Mouse (Mus musculus) MEL (cell line): ENCODE data around the gene Clcn5. TPM values are rescaled to one million over a fixed set of nuclear protein-coding genes. Genes with fewer than 3 reads are reported as not detected.

Experiments used
- DNase-seq: peaks from one replicate; pipeline ENCODE4 v3.0.0; 2011; ENCODE audit warnings: low read depth, low spot score
- H3K27ac ChIP-seq: 2 replicates; pipeline ENCODE4 v1.5.1; 2012; ENCODE audit warnings: low read depth, mild to moderate bottlenecking, control low read depth, low read length, moderate library complexity; ENCODE audit not compliant: control insufficient read depth
- H3K27me3 ChIP-seq, 2 experiments: fragments of 150-350 bp in 1 of 2; sonication (generic) in 1 of 2; 2 replicates each; pipeline ENCODE4 v1.6.1; 2012; ENCODE audit warnings: low read length in 2 of 2, mild to moderate bottlenecking in 2 of 2, improper control_type of control experiment in 1 of 2, moderate library complexity in 1 of 2; ENCODE audit not compliant: insufficient read depth in 2 of 2, control insufficient read depth in 1 of 2
- H3K36me3 ChIP-seq, 2 experiments: 2 replicates each; pipeline ENCODE4 v1.6.1; 2012 to 2014; ENCODE audit warnings: low read length in 2 of 2, improper control_type of control experiment in 1 of 2, inconsistent platforms in 1 of 2, mild to moderate bottlenecking in 1 of 2; ENCODE audit not compliant: insufficient read depth in 2 of 2, control insufficient read depth in 1 of 2
- H3K4me1 ChIP-seq, 2 experiments: fragments of 150-350 bp in 1 of 2; sonication (generic) in 1 of 2; 2 replicates each; pipeline ENCODE4 v1.6.1; 2012; ENCODE audit warnings: low read length in 2 of 2, improper control_type of control experiment in 1 of 2, mild to moderate bottlenecking in 1 of 2; ENCODE audit not compliant: insufficient read depth in 2 of 2, control insufficient read depth in 1 of 2
- H3K4me3 ChIP-seq, 2 experiments: fragments of 150-350 bp in 1 of 2; sonication (generic) in 1 of 2; 2 replicates each; pipeline ENCODE4 v1.5.1; 2012; ENCODE audit warnings: low read depth in 2 of 2, low read length in 2 of 2, mild to moderate bottlenecking in 2 of 2, moderate library complexity in 2 of 2, control low read depth in 1 of 2, improper control_type of control experiment in 1 of 2; ENCODE audit not compliant: control insufficient read depth in 1 of 2, insufficient read depth in 1 of 2
- H3K79me2 ChIP-seq: 2 replicates; pipeline ENCODE4 v1.6.1; 2012; ENCODE audit warnings: mild to moderate bottlenecking, low read length, moderate library complexity; ENCODE audit not compliant: control insufficient read depth, poor library complexity, insufficient read depth
- H3K9ac ChIP-seq: 2 replicates; pipeline ENCODE4 v1.6.1; 2012; ENCODE audit warnings: low read depth, mild to moderate bottlenecking, control low read depth, low read length, moderate library complexity; ENCODE audit not compliant: control insufficient read depth, poor library complexity, severe bottlenecking
- H3K9me3 ChIP-seq: fragments of 150-350 bp; sonication (generic); replicated peaks from 2 replicates; pipeline ENCODE4 v1.6.1; 2012; ENCODE audit warnings: mild to moderate bottlenecking, low read length, improper control_type of control experiment, moderate library complexity; ENCODE audit not compliant: insufficient read depth
- BHLHE40 ChIP-seq: IDR thresholded peaks from 2 replicates; pipeline ENCODE4 v1.6.1; 2012; ENCODE audit warnings: low read depth, mild to moderate bottlenecking, inconsistent platforms, low read length, improper control_type of control experiment, borderline replicate concordance
- CHD2 ChIP-seq: IDR thresholded peaks from 2 replicates; pipeline ENCODE4 v1.6.1; 2011; ENCODE audit warnings: low read length, improper control_type of control experiment
- CTCF ChIP-seq, 3 experiments: IDR thresholded peaks in 2 of 3; conservative IDR thresholded peaks in 1 of 3; 2 replicates each; pipeline ENCODE4 v1.5.1; 2011 to 2012; ENCODE audit warnings: low read length in 3 of 3, low read depth in 2 of 3, mild to moderate bottlenecking in 2 of 3, improper control_type of control experiment in 1 of 3, inconsistent platforms in 1 of 3, mixed read lengths in 1 of 3, moderate library complexity in 1 of 3; ENCODE audit not compliant: control insufficient read depth in 1 of 3, insufficient read depth in 1 of 3, poor library complexity in 1 of 3, severe bottlenecking in 1 of 3
- E2F4 ChIP-seq: IDR thresholded peaks from 2 replicates; pipeline ENCODE4 v1.6.1; 2011; ENCODE audit warnings: low read depth, low read length, improper control_type of control experiment, borderline replicate concordance
- EP300 ChIP-seq, 2 experiments: IDR thresholded peaks; 2 replicates each; pipeline ENCODE4 v1.6.1; 2011; ENCODE audit warnings: improper control_type of control experiment in 2 of 2, low read length in 2 of 2, low read depth in 1 of 2, mild to moderate bottlenecking in 1 of 2
- ETS1 ChIP-seq: IDR thresholded peaks from 2 replicates; pipeline ENCODE4 v1.6.1; 2012; ENCODE audit warnings: low read depth, mild to moderate bottlenecking, inconsistent platforms, low read length, improper control_type of control experiment, moderate library complexity
- GABPA ChIP-seq: IDR thresholded peaks from 2 replicates; pipeline ENCODE4 v1.6.1; 2012; ENCODE audit warnings: low read depth, mild to moderate bottlenecking, inconsistent platforms, low read length, improper control_type of control experiment, moderate library complexity
- GATA1 ChIP-seq: IDR thresholded peaks from 2 replicates; pipeline ENCODE4 v1.6.1; 2011; ENCODE audit warnings: low read depth, low read length, improper control_type of control experiment
- JUND ChIP-seq: IDR thresholded peaks from 2 replicates; pipeline ENCODE4 v1.6.1; 2011; ENCODE audit warnings: low read depth, mild to moderate bottlenecking, improper control_type of control experiment, low read length
- MAX ChIP-seq: IDR thresholded peaks from 2 replicates; pipeline ENCODE4 v1.6.1; 2011; ENCODE audit warnings: low read length, improper control_type of control experiment
- MXI1 ChIP-seq: IDR thresholded peaks from 2 replicates; pipeline ENCODE4 v1.6.1; 2011; ENCODE audit warnings: mild to moderate bottlenecking, low read depth, low read length, improper control_type of control experiment
- POLR2AphosphoS2 ChIP-seq: IDR thresholded peaks from 2 replicates; pipeline ENCODE4 v1.6.1; 2011; ENCODE audit warnings: low read length, improper control_type of control experiment
- POLR2AphosphoS5 ChIP-seq: IDR thresholded peaks from 2 replicates; pipeline ENCODE4 v1.6.1; 2012; ENCODE audit warnings: low read depth, borderline replicate concordance, mild to moderate bottlenecking, inconsistent platforms, low read length, moderate library complexity, mixed read lengths
- RAD21 ChIP-seq: IDR thresholded peaks from 2 replicates; pipeline ENCODE4 v1.6.1; 2011; ENCODE audit warnings: mild to moderate bottlenecking, low read depth, low read length, improper control_type of control experiment
- SMC3 ChIP-seq: IDR thresholded peaks from 2 replicates; pipeline ENCODE4 v1.6.1; 2011; ENCODE audit warnings: low read depth, low read length, improper control_type of control experiment
- TAL1 ChIP-seq: IDR thresholded peaks from 2 replicates; pipeline ENCODE4 v1.6.1; 2012; ENCODE audit warnings: mild to moderate bottlenecking, inconsistent platforms, low read length, moderate library complexity, mixed read lengths
- TBP ChIP-seq: IDR thresholded peaks from 2 replicates; pipeline ENCODE4 v1.8.0; 2011; ENCODE audit warnings: low read depth, low read length, improper control_type of control experiment
- UBTF ChIP-seq: IDR thresholded peaks from 2 replicates; pipeline ENCODE4 v1.6.1; 2012; ENCODE audit warnings: low read depth, mild to moderate bottlenecking, inconsistent platforms, low read length, improper control_type of control experiment, moderate library complexity, borderline replicate concordance; ENCODE audit not compliant: insufficient read depth
- ZC3H11A ChIP-seq: IDR thresholded peaks from 2 replicates; pipeline ENCODE4 v1.6.1; 2012; ENCODE audit warnings: low read depth, mild to moderate bottlenecking, inconsistent platforms, low read length, improper control_type of control experiment
- ZMIZ1 ChIP-seq: IDR thresholded peaks from 2 replicates; pipeline ENCODE4 v1.6.1; 2012; ENCODE audit warnings: low read depth, mild to moderate bottlenecking, inconsistent platforms, low read length, improper control_type of control experiment, moderate library complexity
- polyA plus RNA-seq, 2 experiments: library from polyadenylated mRNA; stranded (reverse) in 1 of 2; unstranded in 1 of 2; fragments of >175 nt in 1 of 2; fragments of >200 nt in 1 of 2; gene quantifications; 2 replicates each; pipeline versions ENCODE4 v1.2.1 to v1.2.4; 2012; ENCODE audit warnings: low replicate concordance in 2 of 2, low read depth in 1 of 2; ENCODE audit not compliant: insufficient read length in 2 of 2, insufficient read depth in 1 of 2, missing spikeins in 1 of 2
- total RNA-seq: library from RNA; depleted of rRNA; stranded (reverse); fragments of 300-350 nt; gene quantifications from 2 replicates; pipeline ENCODE4 v1.2.3, GENCODE M21; 2012

Gene Clcn5
- total and polyA plus RNA-seq, 3 experiments: 8.1 to 10.4 TPM; not detected in 1

DNA sequence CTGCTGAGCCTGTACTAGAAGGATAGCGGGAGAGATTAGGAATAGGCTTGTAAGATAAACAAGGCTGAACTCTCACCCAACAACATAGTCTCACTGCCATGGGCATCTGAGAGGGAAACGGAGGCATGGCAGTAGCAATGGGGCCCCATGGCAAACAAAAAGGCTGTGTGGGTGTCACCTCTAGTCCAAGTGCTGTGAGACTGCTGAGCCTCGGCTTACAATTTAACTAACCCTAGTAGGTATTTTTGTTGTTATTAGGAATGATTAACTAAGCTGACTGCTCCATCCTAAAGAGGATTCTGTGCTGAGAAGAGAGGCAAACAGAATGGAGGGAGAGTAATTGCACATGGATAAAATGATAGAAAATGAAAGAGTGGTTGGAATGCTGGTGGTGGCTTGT lies 161.2 kb downstream of the Clcn5 start:
- 0 out of 4 replicates have a peak, but pooled peaks cover 0 to under 1% of the 10 kb centered on the region in 2 experiments for H3K36me3 ChIP-seq
- no peaks in the 10 kb centered on the region for H3K4me1 ChIP-seq
- H3K79me2 ChIP-seq: no peaks in the 10 kb centered on the region
- no peak overlapping the region for H3K27ac ChIP-seq
- no peaks in the 10 kb centered on the region for H3K27me3 ChIP-seq
- H3K9ac ChIP-seq: no peak overlapping the region
- H3K9me3 ChIP-seq: no peaks in the 10 kb centered on the region
- no peak for DNase-seq
- H3K4me3 ChIP-seq: no peak overlapping the region
- TF ChIP-seq GATA1: no peak
- TF ChIP-seq MAX: no peak
- no peak for TF ChIP-seq ZMIZ1
- no peak for TF ChIP-seq E2F4
- no peak for TF ChIP-seq SMC3
- no peak for TF ChIP-seq UBTF
- TF ChIP-seq POLR2AphosphoS5: no peak
- TF ChIP-seq CHD2: no peak
- TF ChIP-seq CTCF (IDR thresholded peaks at IDR 0.05 in 2 of 3, conservative IDR thresholded peaks at IDR 0.05 in 1 of 3; ENCODE audit: control insufficient read depth in 1 of 3, insufficient read depth in 1 of 3, low read depth in 2 of 3, low read length in 3 of 3, poor library complexity in 1 of 3, severe bottlenecking in 1 of 3): no peak

DNA sequence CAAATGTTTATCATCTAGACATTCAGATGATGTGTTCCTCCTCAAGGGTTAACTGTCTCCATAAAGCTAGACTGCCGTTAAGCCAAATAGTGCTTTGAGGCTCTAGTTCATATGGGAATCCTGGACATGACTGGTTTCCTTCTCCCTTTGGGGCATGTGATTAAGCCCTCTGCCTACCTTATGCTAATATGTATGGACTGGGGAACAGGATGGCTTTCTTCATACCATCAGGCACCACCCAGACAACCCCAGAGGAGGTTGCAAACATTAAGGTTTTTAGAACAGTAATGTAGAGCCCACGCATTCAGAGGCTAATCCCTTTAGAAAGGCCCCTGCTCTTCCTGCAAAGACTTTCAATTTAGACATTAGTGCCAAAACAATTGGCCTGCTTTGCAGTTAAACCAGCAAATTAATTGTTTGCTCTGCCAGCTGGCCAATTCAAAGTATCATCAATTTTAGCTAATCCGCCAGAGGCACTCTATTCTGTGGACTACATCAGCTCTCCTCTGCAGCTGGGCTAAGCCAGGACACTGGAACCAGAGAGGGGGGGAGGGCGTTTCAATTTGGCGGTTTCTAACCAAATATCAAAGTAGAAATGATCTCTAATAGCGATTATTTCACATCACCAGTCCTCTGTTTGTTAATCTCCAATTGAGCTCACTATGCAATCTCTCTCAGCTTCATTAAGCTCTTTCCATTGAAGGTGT lies 163.0 kb downstream of the Clcn5 start:
- Histone ChIP-seq H3K4me1 (no peaks in the 10 kb centered on the region), H3K9ac (no peak overlapping the region), H3K27me3 (no peaks in the 10 kb centered on the region), H3K4me3 (no peak overlapping the region), H3K9me3 (no peaks in the 10 kb centered on the region), H3K36me3 (no peaks in the 10 kb centered on the region), H3K27ac (no peak overlapping the region), H3K79me2 (no peaks in the 10 kb centered on the region)
- no peak for DNase-seq
- TF ChIP-seq CTCF (IDR thresholded peaks at IDR 0.05 in 2 of 3, conservative IDR thresholded peaks at IDR 0.05 in 1 of 3; ENCODE audit: control insufficient read depth in 1 of 3, insufficient read depth in 1 of 3, low read depth in 2 of 3, low read length in 3 of 3, poor library complexity in 1 of 3, severe bottlenecking in 1 of 3): no peak
- TF ChIP-seq RAD21: no peak
- no peak for TF ChIP-seq BHLHE40
- TF ChIP-seq TAL1: no peak
- no peak for TF ChIP-seq ETS1
- TF ChIP-seq GABPA: no peak
- TF ChIP-seq TBP: no peak
- no peak for TF ChIP-seq JUND
- no peak for TF ChIP-seq ZC3H11A
- TF ChIP-seq POLR2AphosphoS2: no peak
- no peak for TF ChIP-seq CHD2
- TF ChIP-seq EP300 (IDR thresholded peaks at IDR 0.05; ENCODE audit: low read depth in 1 of 2, low read length in 2 of 2): no peak
- TF ChIP-seq MXI1: no peak
- no peak for TF ChIP-seq GATA1
